Mouse (Mus musculus): ENCODE results near the gene Cabp1. TPM values are rescaled to one million over a fixed set of nuclear protein-coding genes. Genes with fewer than 3 reads are reported as not detected.

Cabp1 gene
- polyA plus RNA-seq, 1 experiment from 2014 or later: 1.3 TPM

DNA sequence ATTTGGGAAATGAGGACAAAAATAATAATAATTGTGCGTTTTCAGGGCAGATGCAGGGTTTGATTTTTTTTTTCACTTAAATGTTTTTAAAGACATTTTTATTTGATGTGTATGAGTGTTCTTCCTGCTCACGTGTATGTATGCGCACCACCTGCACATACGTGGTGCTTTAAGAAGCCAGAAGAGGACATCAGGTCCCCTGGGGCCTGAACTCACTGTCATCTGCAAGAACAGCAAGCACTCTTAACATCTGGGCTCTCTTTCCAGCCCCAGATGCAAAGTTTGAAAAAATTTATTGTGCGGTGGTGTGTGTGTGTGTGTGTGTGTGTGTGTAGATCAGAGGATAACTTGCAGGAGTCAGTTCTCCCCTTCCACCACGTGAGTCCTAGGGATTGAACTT, 16.3 kb downstream of the Cabp1 start:
- H3K4me2 ChIP-seq (ENCODE audit: low read length): no peak overlapping the region
- no peak overlapping the region for H3K27ac ChIP-seq (ENCODE audit: low read depth)
- H3K4me1 ChIP-seq (replicated peaks; ENCODE audit: control insufficient read depth, insufficient read depth, low read length): peaks cover 13% of the 10 kb centered on the region
- H3K9ac ChIP-seq (ENCODE audit: low read length): no peak overlapping the region
- DNase-seq (ENCODE audit: low spot score) (no peak), ATAC-seq (replicated peaks; ENCODE audit: low FRiP score, low TSS enrichment, low read depth) (no peak)
- WGBS: 78% methylated on average over 6 of the region's 6 CpGs
- no peaks in the 10 kb centered on the region for H3K9me3 ChIP-seq (ENCODE audit: control insufficient read depth, low read length)
- H3K27me3 ChIP-seq (replicated peaks; ENCODE audit: control insufficient read depth, insufficient read depth, low read length): no peaks in the 10 kb centered on the region
- no peak overlapping the region for H3K4me3 ChIP-seq (ENCODE audit: low read depth, low read length)
- H3K36me3 ChIP-seq (ENCODE audit: control insufficient read depth, insufficient read depth, low read length): no peaks in the 10 kb centered on the region

DNA sequence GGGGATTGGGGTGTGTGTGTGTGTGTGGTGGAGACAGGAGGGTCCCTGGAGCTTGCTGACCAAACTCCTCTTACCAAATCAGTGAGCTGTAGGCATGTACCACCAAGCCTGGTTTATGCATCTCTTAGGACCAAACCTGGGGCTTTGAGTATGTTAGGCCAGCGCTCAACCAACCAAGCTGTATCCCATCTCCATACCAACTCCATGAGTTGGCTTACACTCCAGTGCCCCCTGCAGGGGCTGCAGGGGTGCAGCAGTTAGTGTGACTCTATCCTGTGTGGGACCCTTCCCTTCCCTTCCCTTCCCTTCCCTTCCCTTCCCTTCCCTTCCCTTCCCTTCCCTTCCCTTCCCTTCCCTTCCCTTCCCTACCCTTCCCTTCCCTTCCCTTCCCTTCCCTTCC, 19.6 kb downstream of the Cabp1 start:
- Histone ChIP-seq H3K4me2 (ENCODE audit: low read length) (no peak overlapping the region), H3K9ac (ENCODE audit: low read length) (no peak overlapping the region), H3K4me1 (replicated peaks; ENCODE audit: control insufficient read depth, insufficient read depth, low read length) (no peaks in the 10 kb centered on the region), H3K36me3 (ENCODE audit: control insufficient read depth, insufficient read depth, low read length) (no peaks in the 10 kb centered on the region), H3K27me3 (replicated peaks; ENCODE audit: control insufficient read depth, insufficient read depth, low read length) (no peaks in the 10 kb centered on the region), H3K27ac (ENCODE audit: low read depth) (no peak overlapping the region), H3K4me3 (ENCODE audit: low read depth, low read length) (no peak overlapping the region), H3K9me3 (ENCODE audit: control insufficient read depth, low read length) (no peaks in the 10 kb centered on the region)
- ATAC-seq (replicated peaks; ENCODE audit: low FRiP score, low TSS enrichment, low read depth): no peak
- no peak for DNase-seq (ENCODE audit: low spot score)
- 78% methylated on average over 1 of the region's 1 CpGs for WGBS

DNA sequence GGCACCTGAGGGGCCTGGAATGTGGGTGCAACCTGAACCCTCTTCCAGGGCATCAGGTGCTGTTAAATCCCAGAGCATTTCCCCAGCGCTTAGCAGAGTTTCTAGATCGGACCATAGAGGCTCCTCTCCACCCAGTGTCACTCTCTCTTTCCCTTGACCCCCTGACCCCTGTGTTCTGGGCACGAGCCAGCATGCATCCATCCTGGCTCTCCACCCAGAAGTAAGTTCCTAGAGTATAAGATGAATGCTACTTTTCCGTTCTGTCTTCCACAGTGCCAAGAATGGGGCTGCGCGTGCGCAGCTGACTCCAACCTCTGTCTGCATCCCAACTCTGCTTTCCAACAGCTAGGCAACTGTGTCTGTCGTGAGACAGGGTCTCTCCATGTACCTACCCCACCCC, 24.0 kb downstream of the Cabp1 start:
- Histone ChIP-seq H3K9ac (ENCODE audit: low read length) (no peak overlapping the region), H3K27ac (ENCODE audit: low read depth) (no peak overlapping the region), H3K4me2 (ENCODE audit: low read length) (no peak overlapping the region), H3K9me3 (ENCODE audit: control insufficient read depth, low read length) (no peaks in the 10 kb centered on the region), H3K36me3 (ENCODE audit: control insufficient read depth, insufficient read depth, low read length) (no peaks in the 10 kb centered on the region), H3K4me3 (ENCODE audit: low read depth, low read length) (no peak overlapping the region), H3K27me3 (replicated peaks; ENCODE audit: control insufficient read depth, insufficient read depth, low read length) (no peaks in the 10 kb centered on the region), H3K4me1 (replicated peaks; ENCODE audit: control insufficient read depth, insufficient read depth, low read length) (peaks cover 8% of the 10 kb centered on the region; the same call in 1 of the 2 replicates)
- DNase-seq (ENCODE audit: low spot score) (no peak), ATAC-seq (replicated peaks; ENCODE audit: low FRiP score, low TSS enrichment, low read depth) (no peak)
- 75% methylated on average over 8 of the region's 8 CpGs for WGBS

DNA sequence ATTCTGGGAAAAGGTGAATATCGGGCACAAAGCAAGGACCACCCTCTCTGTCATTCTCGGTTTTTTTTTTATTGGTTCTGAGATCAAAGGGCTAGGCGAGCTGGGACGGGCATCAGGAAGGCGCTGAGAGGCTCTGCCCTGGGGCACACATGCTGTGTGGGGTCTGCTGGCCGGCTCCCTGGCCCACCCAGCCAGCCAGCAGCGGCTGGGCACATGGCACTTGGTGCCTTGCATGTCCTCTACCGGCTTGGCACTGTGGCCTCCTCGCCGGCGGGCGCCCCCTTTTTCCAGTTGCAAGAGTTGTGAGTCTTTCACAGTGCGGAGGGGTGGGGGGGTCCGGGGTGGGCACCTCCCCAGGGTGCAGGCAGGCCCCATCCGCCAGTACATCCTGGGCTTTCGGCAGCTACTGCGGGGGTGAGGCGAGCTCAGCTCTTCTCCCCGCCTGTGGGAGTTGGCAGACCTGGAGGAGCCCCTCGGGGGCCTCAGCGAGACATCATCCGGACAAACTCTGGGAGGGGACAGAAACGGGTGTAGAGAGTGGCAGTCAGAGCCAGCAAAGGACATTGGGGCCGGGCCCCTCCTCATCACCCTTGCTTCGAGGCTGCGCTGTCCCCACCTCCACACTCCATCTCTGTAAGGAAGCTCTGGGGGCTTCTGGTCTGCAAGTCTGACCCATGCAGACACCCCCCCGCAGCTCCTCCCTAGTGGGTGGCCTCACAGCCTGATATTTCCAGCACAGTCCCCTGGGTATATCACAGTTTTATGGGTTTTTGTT, 25.4 kb downstream of the Cabp1 start:
- Histone ChIP-seq H3K4me1 (replicated peaks; ENCODE audit: control insufficient read depth, insufficient read depth, low read length) (peaks cover 8% of the 10 kb centered on the region; the same call in 1 of the 2 replicates), H3K27me3 (replicated peaks; ENCODE audit: control insufficient read depth, insufficient read depth, low read length) (no peaks in the 10 kb centered on the region), H3K4me3 (ENCODE audit: low read depth, low read length) (no peak overlapping the region), H3K4me2 (ENCODE audit: low read length) (peak overlapping the region; percentile 7; the same call in 1 of the 2 replicates), H3K9ac (ENCODE audit: low read length) (no peak overlapping the region), H3K9me3 (ENCODE audit: control insufficient read depth, low read length) (no peaks in the 10 kb centered on the region), H3K36me3 (ENCODE audit: control insufficient read depth, insufficient read depth, low read length) (no peaks in the 10 kb centered on the region), H3K27ac (ENCODE audit: low read depth) (no peak overlapping the region)
- DNase-seq (ENCODE audit: low spot score): no peak
- 31% methylated on average over 27 of the region's 27 CpGs for WGBS
- 0 out of 2 replicates have a peak, but pooled peaks have one; percentile 33 for ATAC-seq (replicated peaks; ENCODE audit: low FRiP score, low TSS enrichment, low read depth)

DNA sequence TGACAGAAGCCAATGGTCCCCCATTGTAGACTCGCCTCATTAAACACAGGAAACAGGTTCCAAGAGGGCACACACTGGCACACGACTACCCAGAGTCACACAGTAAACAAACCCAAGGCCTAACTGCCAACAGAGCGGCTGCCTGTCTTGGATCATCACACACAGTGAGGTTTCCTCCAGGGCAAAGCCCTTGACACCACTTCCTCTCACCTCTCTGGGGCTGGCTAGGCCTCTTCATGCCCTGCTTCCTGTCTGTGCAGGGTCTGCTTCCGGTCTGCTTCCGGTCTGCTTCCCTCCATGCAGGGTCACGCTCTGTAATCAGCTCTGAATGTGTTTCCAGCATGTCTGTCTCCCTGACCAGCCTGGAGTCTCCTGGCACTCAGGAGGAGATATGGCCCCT, 26.8 kb downstream of the Cabp1 start:
- ATAC-seq (replicated peaks; ENCODE audit: low FRiP score, low TSS enrichment, low read depth) (no peak), DNase-seq (ENCODE audit: low spot score) (no peak)
- Histone ChIP-seq H3K36me3 (ENCODE audit: control insufficient read depth, insufficient read depth, low read length) (no peaks in the 10 kb centered on the region), H3K4me3 (ENCODE audit: low read depth, low read length) (no peak overlapping the region), H3K4me1 (replicated peaks; ENCODE audit: control insufficient read depth, insufficient read depth, low read length) (peaks cover 13% of the 10 kb centered on the region; the same call in 1 of the 2 replicates), H3K4me2 (ENCODE audit: low read length) (no peak overlapping the region), H3K27me3 (replicated peaks; ENCODE audit: control insufficient read depth, insufficient read depth, low read length) (no peaks in the 10 kb centered on the region), H3K9ac (ENCODE audit: low read length) (no peak overlapping the region), H3K27ac (ENCODE audit: low read depth) (peak overlapping the region; percentile 14; the same call in 1 of the 2 replicates), H3K9me3 (ENCODE audit: control insufficient read depth, low read length) (no peaks in the 10 kb centered on the region)
- WGBS: 66% methylated on average over 6 of the region's 6 CpGs

DNA sequence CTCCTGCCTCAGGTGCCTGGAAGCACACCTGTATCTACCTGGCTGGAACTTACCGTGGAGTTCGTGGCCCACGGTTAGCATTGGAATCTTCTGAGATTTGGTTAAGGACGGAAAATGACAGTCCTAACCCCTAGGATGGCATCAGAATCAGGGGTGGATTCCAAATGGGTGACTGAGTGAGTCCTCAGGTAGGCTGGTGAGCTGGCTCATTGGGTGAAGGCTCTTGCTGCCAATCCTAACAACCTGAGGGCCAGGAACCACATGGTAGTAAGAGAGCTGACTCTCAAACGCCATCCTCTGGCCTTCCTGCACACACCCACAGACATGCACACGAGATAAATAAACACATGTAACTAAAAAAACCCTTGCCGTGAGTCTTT, 27.4 kb downstream of the Cabp1 start:
- DNase-seq (ENCODE audit: low spot score) (no peak), ATAC-seq (replicated peaks; ENCODE audit: low FRiP score, low TSS enrichment, low read depth) (no peak)
- Histone ChIP-seq H3K36me3 (ENCODE audit: control insufficient read depth, insufficient read depth, low read length) (no peaks in the 10 kb centered on the region), H3K27me3 (replicated peaks; ENCODE audit: control insufficient read depth, insufficient read depth, low read length) (no peaks in the 10 kb centered on the region), H3K4me3 (ENCODE audit: low read depth, low read length) (no peak overlapping the region), H3K4me2 (ENCODE audit: low read length) (no peak overlapping the region), H3K9me3 (ENCODE audit: control insufficient read depth, low read length) (no peaks in the 10 kb centered on the region), H3K4me1 (replicated peaks; ENCODE audit: control insufficient read depth, insufficient read depth, low read length) (peaks cover 13% of the 10 kb centered on the region; the same call in 1 of the 2 replicates), H3K9ac (ENCODE audit: low read length) (no peak overlapping the region), H3K27ac (ENCODE audit: low read depth) (peak overlapping the region; percentile 47; the same call in 1 of the 2 replicates)
- WGBS: 81% methylated on average over 7 of the region's 7 CpGs

DNA sequence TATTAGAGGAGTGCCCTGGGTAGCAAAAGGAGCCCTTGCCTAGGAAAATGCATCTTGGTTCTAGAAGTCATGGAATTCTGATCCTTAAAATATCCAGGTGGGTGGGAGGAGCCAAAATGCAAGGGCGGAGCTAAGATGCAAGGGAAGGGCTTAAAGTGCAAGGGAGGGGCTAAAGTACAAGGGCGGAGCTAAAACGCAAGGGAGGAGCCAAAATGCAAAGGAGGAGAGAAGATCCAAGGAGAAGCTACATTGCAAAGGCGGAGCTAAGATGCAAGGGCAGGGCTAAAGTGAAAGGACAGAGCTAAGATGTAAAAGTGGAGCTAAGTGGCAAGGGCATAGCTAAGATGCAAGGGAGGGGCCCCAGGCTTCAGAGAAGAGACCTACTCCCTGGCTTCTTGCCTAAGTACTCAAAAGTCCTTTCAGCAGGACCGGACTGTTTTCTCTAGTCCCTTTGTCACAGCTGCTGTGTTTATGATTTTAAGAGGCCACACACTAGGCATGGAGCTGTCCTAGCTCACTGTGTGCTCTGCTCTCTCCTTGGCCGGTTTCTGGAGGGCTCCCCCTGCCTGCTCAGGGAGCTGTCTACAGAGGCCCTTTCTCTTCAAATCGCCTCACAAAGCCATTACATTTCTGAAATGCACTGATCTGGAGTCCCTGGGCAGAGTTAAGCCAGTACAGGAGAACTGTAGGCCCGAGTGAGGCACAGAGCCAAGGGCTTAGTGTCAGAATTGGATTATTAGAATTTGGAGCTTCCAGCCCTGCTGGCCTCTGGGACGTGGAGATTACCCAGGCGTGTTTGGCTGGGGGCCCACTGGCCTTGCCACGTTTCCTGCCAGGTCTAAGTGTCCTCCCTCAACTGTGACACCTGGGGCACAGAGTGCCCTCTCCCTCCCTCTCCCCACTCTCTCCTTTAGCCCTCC, 28.0 kb downstream of the Cabp1 start:
- Histone ChIP-seq H3K4me2 (ENCODE audit: low read length) (no peak overlapping the region), H3K36me3 (ENCODE audit: control insufficient read depth, insufficient read depth, low read length) (no peaks in the 10 kb centered on the region), H3K9ac (ENCODE audit: low read length) (no peak overlapping the region), H3K9me3 (ENCODE audit: control insufficient read depth, low read length) (no peaks in the 10 kb centered on the region), H3K4me1 (replicated peaks; ENCODE audit: control insufficient read depth, insufficient read depth, low read length) (peaks cover 13% of the 10 kb centered on the region; the same call in 1 of the 2 replicates), H3K27ac (ENCODE audit: low read depth) (peak overlapping the region; percentile 47), H3K4me3 (ENCODE audit: low read depth, low read length) (no peak overlapping the region), H3K27me3 (replicated peaks; ENCODE audit: control insufficient read depth, insufficient read depth, low read length) (no peaks in the 10 kb centered on the region)
- WGBS: 38% methylated on average over 11 of the region's 11 CpGs
- no peak for ATAC-seq (replicated peaks; ENCODE audit: low FRiP score, low TSS enrichment, low read depth)
- no peak for DNase-seq (ENCODE audit: low spot score)

DNA sequence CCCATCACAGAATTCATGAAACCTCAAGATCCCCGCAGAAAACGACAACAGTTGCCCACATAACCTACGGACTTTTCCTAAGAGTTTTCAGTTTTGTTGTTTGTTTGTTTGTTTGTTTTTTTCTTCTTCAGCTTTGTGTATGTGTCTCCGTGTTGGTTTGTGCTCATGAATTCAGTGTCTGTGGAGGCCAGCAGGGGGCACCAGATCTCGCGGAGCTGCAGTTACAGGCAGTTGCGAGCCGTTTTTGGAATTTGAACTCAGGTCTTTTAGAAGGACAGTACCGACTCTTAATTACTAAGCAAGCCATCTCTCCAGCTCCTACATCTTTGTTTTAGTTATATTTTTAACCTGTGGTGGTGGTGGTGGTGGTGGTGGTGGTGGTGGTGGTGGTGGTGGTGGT, 28.8 kb downstream of the Cabp1 start:
- ATAC-seq (replicated peaks; ENCODE audit: low FRiP score, low TSS enrichment, low read depth) (no peak), DNase-seq (ENCODE audit: low spot score) (no peak)
- peaks cover 13% of the 10 kb centered on the region; the same call in 1 of the 2 replicates for H3K4me1 ChIP-seq (replicated peaks; ENCODE audit: control insufficient read depth, insufficient read depth, low read length)
- no peak overlapping the region for H3K4me2 ChIP-seq (ENCODE audit: low read length)
- no peak overlapping the region for H3K4me3 ChIP-seq (ENCODE audit: low read depth, low read length)
- H3K9me3 ChIP-seq (ENCODE audit: control insufficient read depth, low read length): no peaks in the 10 kb centered on the region
- H3K9ac ChIP-seq (ENCODE audit: low read length): no peak overlapping the region
- WGBS: 57% methylated on average over 9 of the region's 9 CpGs
- no peaks in the 10 kb centered on the region for H3K36me3 ChIP-seq (ENCODE audit: control insufficient read depth, insufficient read depth, low read length)
- no peaks in the 10 kb centered on the region for H3K27me3 ChIP-seq (replicated peaks; ENCODE audit: control insufficient read depth, insufficient read depth, low read length)
- no peak overlapping the region for H3K27ac ChIP-seq (ENCODE audit: low read depth)

Data from intestine, embryonic 14.5 days (tissue).